7 mouse cellular contexts compared by ENCODE assay signal in genomic region chr15:83122566-83123145, GRCm38 (mm10). TPM values are rescaled to one million over a fixed set of nuclear protein-coding genes. Genes with fewer than 3 reads are reported as not detected.
A peak's percentile ranks its signal among the peaks of the same experiment; 100 is the strongest.
DNase-seq lines count a peak whose midpoint lies in the region; ATAC-seq lines count a peak whose summit lies in the region.

Rrp7a (minus strand) TSS chr15:83122801.

- H3K4me2 ChIP-seq in midbrain, embryonic 13.5 days (replicated peaks), result peak within 1 kb of the TSS; percentile 81

- H3K4me3 ChIP-seq in embryonic facial prominence, embryonic 10.5 days, result peak within 1 kb of the TSS; percentile 94
- H3K4me3 ChIP-seq in limb, embryonic 10.5 days, result peak within 1 kb of the TSS; percentile 86
- H3K4me3 ChIP-seq in midbrain, embryonic 13.5 days (replicated peaks), result peak within 1 kb of the TSS; percentile 86

- peak within 1 kb of the TSS; percentile 88 for H3K27ac ChIP-seq in embryonic facial prominence, embryonic 10.5 days (replicated peaks)
- peak within 1 kb of the TSS; percentile 83 for H3K27ac ChIP-seq in limb, embryonic 10.5 days
- H3K27ac ChIP-seq in midbrain, embryonic 13.5 days, result peak within 1 kb of the TSS; percentile 83

- WGBS in embryonic facial prominence, embryonic 10.5 days, result 11% methylated on average over 32 of the region's 32 CpGs
- 10% methylated on average over 32 of the region's 32 CpGs for WGBS in limb, embryonic 10.5 days
- 10% methylated on average over 32 of the region's 32 CpGs for WGBS in midbrain, embryonic 13.5 days

- H3K9me3 ChIP-seq in embryonic facial prominence, embryonic 10.5 days, result no peaks in the 10 kb centered on the region
- no peaks in the 10 kb centered on the region for H3K9me3 ChIP-seq in limb, embryonic 10.5 days (replicated peaks)
- H3K9me3 ChIP-seq in midbrain, embryonic 13.5 days, result no peaks in the 10 kb centered on the region

- H3K27me3 ChIP-seq in embryonic facial prominence, embryonic 10.5 days (replicated peaks; ENCODE audit: low read depth, poor library complexity, severe bottlenecking), result no peaks in the 10 kb centered on the region
- H3K27me3 ChIP-seq in limb, embryonic 10.5 days (ENCODE audit: low read depth, poor library complexity, severe bottlenecking), result no peaks in the 10 kb centered on the region
- H3K27me3 ChIP-seq in midbrain, embryonic 13.5 days, result no peaks in the 10 kb centered on the region

- peak; percentile 98 for DNase-seq in adrenal gland, postnatal 10 days
- DNase-seq in embryonic facial prominence, embryonic 10.5 days (ENCODE audit: low spot score), result peak; percentile 95
- peak; percentile 91 for DNase-seq in kidney, adult 11 months
- peak; percentile 92 for DNase-seq in limb, embryonic 10.5 days (ENCODE audit: low spot score)
- DNase-seq in spleen, adult 12 weeks (ENCODE audit: low spot score), result peak; percentile 78

- H3K4me1 ChIP-seq in embryonic facial prominence, embryonic 10.5 days, result peaks cover 11% of the 10 kb centered on the region
- H3K4me1 ChIP-seq in limb, embryonic 10.5 days, result peaks cover 10% of the 10 kb centered on the region
- H3K4me1 ChIP-seq in midbrain, embryonic 13.5 days (replicated peaks), result peaks cover 18% of the 10 kb centered on the region

- ATAC-seq in granulocyte monocyte progenitor cell, adult 5-6 weeks (replicated peaks; ENCODE audit: poor library complexity, severe bottlenecking), result peak; percentile 91
- peak; percentile 89 for ATAC-seq in midbrain, embryonic 13.5 days

- H3K9ac ChIP-seq in midbrain, embryonic 13.5 days (replicated peaks), result peak within 1 kb of the TSS; percentile 78

- peaks cover 54% of the 10 kb centered on the region for H3K36me3 ChIP-seq in embryonic facial prominence, embryonic 10.5 days (replicated peaks)
- peaks cover 59% of the 10 kb centered on the region for H3K36me3 ChIP-seq in limb, embryonic 10.5 days
- H3K36me3 ChIP-seq in midbrain, embryonic 13.5 days, result peaks cover 48% of the 10 kb centered on the region

RNA-seq across cellular contexts. Expression of gene Rrp7a, which starts in this region (rescaled TPM):
- 10 to 100 TPM; 75.1 to 75.6 TPM for total RNA-seq in adrenal gland, postnatal 10 days (2021)
- polyA plus RNA-seq in embryonic facial prominence, embryonic 10.5 days (2016; fragmentation: Nextera tagmentation; extraction: Ambion mirVana), result 87.2 and 90.4 TPM in 2 replicates
- total RNA-seq in granulocyte monocyte progenitor cell, adult 5-6 weeks (2014; fragmentation: Nextera tagmentation), result 26.9 and 35.9 TPM in 2 replicates
- total RNA-seq in granulocyte monocyte progenitor cell, adult 5-6 weeks (2017), result 50.0 and 88.6 TPM in 2 replicates
- 66.9 and 76.5 TPM in 2 replicates for polyA plus RNA-seq in limb, embryonic 10.5 days (2016; fragmentation: Nextera tagmentation; extraction: Ambion mirVana)
- polyA plus RNA-seq in midbrain, embryonic 13.5 days (2015; fragmentation: Nextera tagmentation; extraction: Ambion mirVana), result 72.4 and 77.0 TPM in 2 replicates

Comparison
In these comparisons a context has a peak if more than half of its experiments do, and no peak if none do; other contexts are left out.
1. Peak in every context shown above with its lines: DNase-seq, ATAC-seq, H3K4me3 ChIP-seq and H3K27ac ChIP-seq.